Mouse (Mus musculus) heart, postnatal 0 days (tissue): ENCODE results near the gene Glb1.

Source experiments
- CTCF ChIP-seq: IDR thresholded peaks from 2 replicates; pipeline ENCODE4 v1.5.1; 2016; ENCODE audit warnings: antibody characterized with exemption, control low read depth, low read depth
- EP300 ChIP-seq: IDR thresholded peaks from 2 replicates; pipeline ENCODE4 v1.6.1; 2016; ENCODE audit warnings: antibody characterized with exemption, low read depth

DNA sequence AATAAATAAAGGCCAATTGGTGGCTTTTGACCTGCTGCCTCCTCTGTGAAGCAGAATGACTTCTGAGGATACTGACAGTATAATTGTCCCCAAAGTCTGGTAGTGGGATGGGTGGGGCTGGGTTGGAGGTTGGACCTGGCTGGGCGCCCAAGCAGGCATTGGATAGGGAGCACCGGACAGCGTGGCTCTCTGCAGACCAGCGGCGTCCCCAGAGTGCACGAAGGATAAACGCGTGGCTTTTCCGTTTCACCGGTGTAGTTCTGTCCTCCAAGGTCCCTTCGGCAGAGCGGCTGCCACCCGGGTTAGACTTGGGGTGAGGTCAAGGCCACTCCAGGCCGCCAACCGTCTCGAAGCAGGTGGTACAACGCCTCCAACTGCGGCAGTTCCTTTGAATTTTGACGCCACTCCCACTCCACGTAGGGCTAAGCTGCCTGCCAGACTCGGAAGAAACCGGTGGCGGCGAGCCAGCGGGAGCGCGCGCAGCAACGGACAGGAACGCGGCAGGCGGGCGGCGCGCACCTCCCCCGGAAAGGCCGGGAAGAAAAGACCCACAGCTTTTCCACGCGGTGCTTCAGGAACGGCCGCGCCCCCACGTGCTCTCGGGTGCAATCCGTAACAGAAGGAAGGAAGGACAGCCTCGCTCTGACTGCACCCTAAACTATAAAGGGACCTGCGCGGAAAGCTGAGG, 32.9 kb upstream of the Glb1 start:
- TF ChIP-seq CTCF (no peak), EP300 (no peak)
